ENCODE assay signal across 8 mouse cellular contexts in the genomic region with DNA sequence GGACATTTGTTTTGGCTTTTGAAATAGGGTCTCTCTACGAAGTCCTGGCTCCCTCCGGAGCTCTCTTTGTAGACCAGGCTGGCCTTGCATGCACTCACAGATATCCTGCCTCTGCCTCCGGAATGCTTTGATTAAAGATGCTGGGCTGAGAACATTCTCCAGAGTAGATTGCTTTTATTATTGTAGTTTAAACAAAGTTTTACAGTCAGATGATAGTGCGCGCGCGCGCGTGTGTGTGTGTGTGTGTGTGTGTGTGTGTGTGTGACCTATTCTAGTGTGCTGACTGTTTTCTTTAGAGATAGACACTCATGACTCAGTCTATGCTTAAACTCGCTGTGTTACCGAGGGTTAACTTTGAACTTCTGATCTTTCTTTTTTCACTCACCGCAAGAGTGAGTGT. TPM values are rescaled to one million over a fixed set of nuclear protein-coding genes. Genes with fewer than 3 reads are reported as not detected.
DNase-seq lines count a peak whose midpoint lies in the region; ATAC-seq lines count a peak whose summit lies in the region.

No protein-coding gene starts in this region.

- H3K4me1 ChIP-seq in forebrain, embryonic 11.5 days (replicated peaks; ENCODE audit: control insufficient read depth, insufficient read depth, low read length): no peaks in the 10 kb centered on the region
- 0 out of 2 replicates have a peak, but pooled peaks cover 8% of the 10 kb centered on the region for H3K4me1 ChIP-seq in hindbrain, embryonic 15.5 days (replicated peaks)
- no peaks in the 10 kb centered on the region for H3K4me1 ChIP-seq in limb, embryonic 13.5 days
- 0 out of 2 replicates have a peak, but pooled peaks cover 8% of the 10 kb centered on the region for H3K4me1 ChIP-seq in midbrain, embryonic 15.5 days

- peak overlapping the region; percentile 57; the same call in 1 of the 2 replicates for H3K4me3 ChIP-seq in forebrain, embryonic 11.5 days (ENCODE audit: low read depth, low read length)
- peak overlapping the region; percentile 50 for H3K4me3 ChIP-seq in hindbrain, embryonic 15.5 days
- peak overlapping the region; percentile 60 for H3K4me3 ChIP-seq in limb, embryonic 13.5 days
- H3K4me3 ChIP-seq in midbrain, embryonic 15.5 days: peak overlapping the region; percentile 54

- DNase-seq in adrenal gland, adult 18-20 months (ENCODE audit: low spot score in 2 of 2): peak; percentile 10 to 22
- DNase-seq in adrenal gland, adult 8-10 months: no peak
- DNase-seq in R1 (ENCODE audit: low read depth, low spot score): peak; percentile 20
- DNase-seq in forebrain, embryonic 11.5 days (ENCODE audit: low spot score): no peak
- no peak for DNase-seq in c-Kit-positive CD71-positive TER-119-positive erythroid progenitor cells, embryonic 14.5 days (ENCODE audit: low spot score)

- H3K27me3 ChIP-seq in forebrain, embryonic 11.5 days (ENCODE audit: control insufficient read depth, insufficient read depth, low read length): no peaks in the 10 kb centered on the region
- no peaks in the 10 kb centered on the region for H3K27me3 ChIP-seq in hindbrain, embryonic 15.5 days
- H3K27me3 ChIP-seq in limb, embryonic 13.5 days: no peaks in the 10 kb centered on the region
- no peaks in the 10 kb centered on the region for H3K27me3 ChIP-seq in midbrain, embryonic 15.5 days (replicated peaks)

- ATAC-seq in forebrain, embryonic 11.5 days (replicated peaks; ENCODE audit: low FRiP score): peak; percentile 36
- ATAC-seq in hindbrain, embryonic 15.5 days (ENCODE audit: low FRiP score, low read depth): peak; percentile 40; the same call in 1 of the 2 replicates
- ATAC-seq in limb, embryonic 13.5 days (ENCODE audit: low FRiP score, low read depth): no peak
- peak; percentile 56 for ATAC-seq in midbrain, embryonic 15.5 days (replicated peaks)

- no peak overlapping the region for H3K27ac ChIP-seq in forebrain, embryonic 11.5 days (ENCODE audit: low read depth, low read length)
- no peak overlapping the region for H3K27ac ChIP-seq in hindbrain, embryonic 15.5 days (replicated peaks)
- no peak overlapping the region for H3K27ac ChIP-seq in limb, embryonic 13.5 days
- no peak overlapping the region for H3K27ac ChIP-seq in midbrain, embryonic 15.5 days

- no peak overlapping the region; the same call in 1 of the 2 replicates for H3K9ac ChIP-seq in forebrain, embryonic 11.5 days (ENCODE audit: low read length)
- H3K9ac ChIP-seq in hindbrain, embryonic 15.5 days: peak overlapping the region; percentile 27; the same call in 1 of the 2 replicates
- no peak overlapping the region for H3K9ac ChIP-seq in limb, embryonic 13.5 days
- H3K9ac ChIP-seq in midbrain, embryonic 15.5 days: no peak overlapping the region

- H3K4me2 ChIP-seq in forebrain, embryonic 11.5 days (ENCODE audit: low read depth, low read length, severe bottlenecking): peak overlapping the region; percentile 40; the same call in 1 of the 2 replicates
- peak overlapping the region; percentile 58 for H3K4me2 ChIP-seq in hindbrain, embryonic 15.5 days
- H3K4me2 ChIP-seq in limb, embryonic 13.5 days (replicated peaks): peak overlapping the region; percentile 62
- peak overlapping the region; percentile 57 for H3K4me2 ChIP-seq in midbrain, embryonic 15.5 days

- H3K9me3 ChIP-seq in forebrain, embryonic 11.5 days (ENCODE audit: control insufficient read depth, low read length): peaks cover 4% of the 10 kb centered on the region; the same call in 1 of the 2 replicates
- 0 out of 2 replicates have a peak, but pooled peaks cover 9% of the 10 kb centered on the region for H3K9me3 ChIP-seq in hindbrain, embryonic 15.5 days
- H3K9me3 ChIP-seq in limb, embryonic 13.5 days: peaks cover 6% of the 10 kb centered on the region; the same call in 1 of the 2 replicates
- H3K9me3 ChIP-seq in midbrain, embryonic 15.5 days: no peaks in the 10 kb centered on the region; the same call in 1 of the 2 replicates

- no peaks in the 10 kb centered on the region; the same call in 1 of the 2 replicates for H3K36me3 ChIP-seq in forebrain, embryonic 11.5 days (ENCODE audit: control insufficient read depth, insufficient read depth, low read length)
- 0 out of 2 replicates have a peak, but pooled peaks cover 7% of the 10 kb centered on the region for H3K36me3 ChIP-seq in hindbrain, embryonic 15.5 days
- no peaks in the 10 kb centered on the region for H3K36me3 ChIP-seq in limb, embryonic 13.5 days
- H3K36me3 ChIP-seq in midbrain, embryonic 15.5 days (replicated peaks): no peaks in the 10 kb centered on the region

- WGBS in forebrain, embryonic 11.5 days: 90% methylated on average over 12 of the region's 12 CpGs
- WGBS in hindbrain, embryonic 15.5 days: 86% methylated on average over 12 of the region's 12 CpGs
- 89% methylated on average over 12 of the region's 12 CpGs for whole genome bisulfite sequencing in limb, embryonic 13.5 days
- 81% methylated on average over 12 of the region's 12 CpGs for WGBS in midbrain, embryonic 15.5 days

RNA-seq across cellular contexts. Expression of a gene that starts 0.8 kb away (rescaled TPM):
- 1 to 10 TPM; 1.7 to 2.0 TPM for total RNA-seq in adrenal gland, adult 18-20 months (2021)
- total RNA-seq in adrenal gland, adult 8-10 months (2022): 1 to 10 TPM; 2.0 to 4.5 (median 3.0) TPM
- polyA plus RNA-seq in forebrain, embryonic 11.5 days (2014; fragmentation: Nextera tagmentation; extraction: Ambion mirVana): 4.3 and 4.4 TPM in 2 replicates
- polyA plus RNA-seq in hindbrain, embryonic 15.5 days (2015; fragmentation: Nextera tagmentation; extraction: Ambion mirVana): 2.5 and 2.7 TPM in 2 replicates
- polyA plus RNA-seq in limb, embryonic 13.5 days (2015; fragmentation: Nextera tagmentation; extraction: Ambion mirVana): 2.2 and 2.4 TPM in 2 replicates
- polyA plus RNA-seq in midbrain, embryonic 15.5 days (2015; fragmentation: Nextera tagmentation; extraction: Ambion mirVana): 3.9 TPM in 2 replicates

Comparison
In these comparisons a context has a peak if more than half of its experiments do, and no peak if none do; other contexts are left out.
1. DNase-seq: peak in adrenal gland, adult 18-20 months (2 of 2) and R1 (single experiment); none in adrenal gland, adult 8-10 months (single experiment), forebrain, embryonic 11.5 days (single experiment) and c-Kit-positive CD71-positive TER-119-positive erythroid progenitor cells, embryonic 14.5 days (single experiment).
2. Peak in every context shown above with its lines, with median percentiles within 50 percentile points of each other: H3K4me2 ChIP-seq and H3K4me3 ChIP-seq.